Mouse (Mus musculus) testis, postnatal 14 days (tissue): ENCODE measurements around the gene Xrcc5.
A peak's percentile ranks its signal among the peaks of the same experiment; 100 is the strongest.

Experiments
- DNase-seq: peaks from one replicate; pipeline ENCODE4 v3.0.0; 2021; ENCODE audit warnings: low spot score

The Xrcc5 gene

DNA sequence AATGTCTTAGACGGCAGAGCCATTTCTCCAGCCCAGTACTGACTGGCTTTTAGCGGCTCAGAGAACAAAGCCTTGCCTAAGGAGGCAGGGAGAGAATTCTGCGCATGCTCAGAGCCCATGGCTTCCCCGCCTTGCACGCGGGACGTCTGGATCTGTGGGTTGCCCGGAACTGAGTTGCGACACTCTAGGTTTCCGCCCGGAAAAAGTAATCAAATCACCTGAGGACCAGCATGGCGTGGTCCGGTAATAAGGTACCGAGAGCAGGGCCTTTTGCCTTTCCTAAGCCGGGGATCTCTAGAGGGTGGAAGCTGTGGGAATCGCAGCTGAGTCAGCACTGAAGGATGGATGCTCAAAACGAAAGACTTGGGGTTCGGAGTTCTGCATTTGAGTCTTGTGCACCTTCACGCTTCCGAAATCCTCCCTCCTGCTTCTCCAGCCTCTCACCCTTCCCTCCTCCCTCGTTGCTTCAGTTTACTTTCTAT lies at the start of gene Xrcc5:
TSS of gene Xrcc5 (plus strand) at position 105 of the 482 bp plus-strand sequence.
- peak; percentile 93 for DNase-seq

DNA sequence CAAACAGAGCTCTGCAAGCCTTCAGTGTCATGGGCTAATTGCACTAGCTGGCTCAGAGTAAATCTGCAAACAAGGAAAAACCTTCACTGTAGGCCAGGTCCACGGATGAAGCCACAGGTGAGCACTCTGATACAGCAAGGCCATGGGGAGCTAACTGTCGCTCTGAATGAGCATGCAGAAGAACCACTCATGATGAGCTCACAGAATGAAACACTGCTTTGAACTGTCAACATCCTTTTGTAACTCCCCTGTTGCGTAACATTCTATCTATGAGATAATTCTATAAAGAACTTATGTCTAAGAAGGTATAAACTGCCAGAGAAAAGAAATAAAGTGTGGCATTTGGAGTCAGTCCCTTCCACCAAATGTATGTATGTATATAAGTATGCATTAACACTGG lies 44.1 kb upstream of the Xrcc5 start:
- no peak for DNase-seq

DNA sequence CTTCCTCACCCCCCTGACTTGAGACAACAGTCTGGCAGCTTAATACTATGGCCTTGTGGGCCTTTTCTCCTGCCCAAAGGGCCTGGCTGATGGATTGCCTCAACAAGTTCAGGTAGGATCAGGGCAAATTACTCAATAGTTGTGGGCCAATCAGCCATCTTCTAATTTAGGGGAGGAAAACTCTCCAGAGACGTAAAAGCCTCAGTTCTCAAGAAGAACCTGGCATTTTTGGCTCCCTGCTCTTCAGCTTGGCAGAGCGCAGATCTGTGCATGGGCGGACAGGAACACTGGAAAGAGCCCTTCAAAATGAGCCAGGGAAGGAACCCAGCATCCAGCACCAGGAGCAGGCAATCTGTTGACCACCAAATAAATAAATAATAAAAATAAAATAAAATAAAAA lies 29.1 kb upstream of the Xrcc5 start:
- DNase-seq: no peak

DNA sequence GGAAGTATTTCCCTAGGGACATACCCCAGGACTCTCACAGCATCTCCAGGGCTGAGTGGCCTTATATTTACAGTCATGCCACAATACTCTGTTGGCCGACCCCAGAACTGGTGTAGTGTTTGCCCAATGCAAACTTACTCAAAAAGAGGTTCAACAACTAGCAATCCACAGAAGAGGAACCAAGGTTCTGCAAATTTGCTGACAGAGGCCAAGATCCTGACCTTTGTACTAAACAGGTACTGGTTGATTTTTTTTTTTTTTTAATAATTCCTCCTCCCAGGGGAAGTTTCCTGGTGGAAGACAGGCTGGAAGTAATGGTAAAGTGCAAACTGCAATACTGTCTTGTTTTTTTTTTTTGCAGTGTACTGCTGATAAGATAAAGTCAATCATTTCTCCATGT lies 24.6 kb upstream of the Xrcc5 start:
- no peak for DNase-seq

DNA sequence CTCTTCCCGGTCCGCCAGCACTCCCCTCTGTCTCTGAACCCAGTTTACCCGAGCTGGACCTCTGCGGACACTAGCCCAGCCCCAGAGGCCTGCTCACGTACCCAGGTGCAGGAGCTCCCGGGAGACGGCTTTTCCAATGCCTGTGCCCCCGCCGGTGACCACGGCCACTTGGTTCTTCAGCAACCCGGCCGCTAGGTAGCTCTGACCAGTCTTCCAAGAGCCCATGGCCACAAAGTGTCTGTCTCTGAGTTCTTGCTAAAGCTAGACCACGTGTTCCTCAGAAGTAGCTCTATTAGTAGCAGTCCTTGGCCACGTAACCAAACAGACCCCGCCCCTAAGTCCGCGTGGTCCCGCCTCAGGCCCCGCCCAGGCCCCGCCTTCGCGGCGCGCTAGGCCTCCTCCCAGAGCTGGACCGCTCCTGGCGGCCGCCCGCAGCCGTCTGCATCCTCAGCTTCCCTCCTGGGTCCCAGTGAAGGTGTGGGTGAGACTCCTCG lies 23.2 kb upstream of the Xrcc5 start, which contains the start of the genes Pecr and Tmem169:
TSS of gene Pecr (minus strand) at position 323 of the 494 bp plus-strand sequence.
TSS of gene Tmem169 (plus strand) at position 378 of the 494 bp plus-strand sequence.
- peak; percentile 91 for DNase-seq

DNA sequence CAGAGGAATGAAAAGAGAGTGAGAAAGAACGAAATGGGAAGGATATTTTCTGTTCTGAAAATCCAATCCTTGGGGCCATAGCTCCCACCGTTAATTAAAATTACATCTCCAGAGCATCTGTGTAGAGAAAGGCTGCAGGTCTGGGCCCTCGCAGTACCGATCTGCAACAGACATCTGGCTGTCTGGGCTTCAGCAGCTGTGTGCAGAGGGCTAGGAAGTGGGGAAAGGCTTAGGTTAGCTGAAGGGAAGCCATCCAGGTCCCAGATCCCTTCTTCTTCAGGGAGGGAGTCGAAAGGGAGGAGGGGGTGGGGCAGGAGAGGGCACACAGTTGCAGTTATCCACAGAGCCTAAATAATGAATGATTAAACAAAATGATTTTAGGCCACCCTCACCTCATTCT lies 22.7 kb upstream of the Xrcc5 start:
- no peak for DNase-seq

DNA sequence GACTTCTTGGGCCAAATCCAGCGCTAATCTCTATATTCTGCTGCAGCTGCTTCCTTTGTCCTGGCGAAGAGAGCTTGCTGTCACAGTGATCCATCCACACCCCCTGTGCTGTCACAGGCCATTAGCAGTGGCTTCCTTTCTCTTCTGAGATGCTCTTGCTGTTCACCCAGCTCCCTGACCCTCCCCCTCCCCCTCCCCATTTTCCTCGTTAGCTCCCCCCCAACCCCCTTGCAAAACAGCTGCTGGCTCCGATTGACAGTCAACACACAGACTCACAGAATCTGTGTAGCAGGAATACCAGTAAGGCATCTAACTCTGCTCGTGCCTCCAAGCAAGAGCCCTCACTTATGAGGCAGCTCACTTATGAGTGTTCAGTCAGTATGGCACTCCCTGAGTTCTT lies 20.3 kb upstream of the Xrcc5 start:
- no peak for DNase-seq

DNA sequence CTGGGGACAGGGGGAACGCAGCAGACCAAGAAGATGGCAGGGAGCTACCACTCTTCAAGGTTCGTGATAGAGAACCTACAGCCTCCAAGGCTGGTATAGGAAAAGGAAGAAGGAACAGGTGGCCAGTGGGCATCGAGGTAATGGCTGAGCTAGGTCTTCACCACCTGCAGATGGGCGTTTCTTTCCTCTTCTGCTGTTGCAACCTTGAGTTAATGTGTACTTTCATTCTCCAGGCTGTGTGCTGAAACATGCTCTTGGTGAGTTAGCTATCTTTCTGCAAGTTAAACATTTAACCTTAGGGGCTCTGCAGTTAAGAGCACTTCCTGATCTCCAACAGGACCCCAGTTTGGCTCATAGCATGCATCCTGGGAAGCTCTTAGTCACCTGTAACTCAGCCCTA lies 19.3 kb upstream of the Xrcc5 start:
- DNase-seq: no peak

DNA sequence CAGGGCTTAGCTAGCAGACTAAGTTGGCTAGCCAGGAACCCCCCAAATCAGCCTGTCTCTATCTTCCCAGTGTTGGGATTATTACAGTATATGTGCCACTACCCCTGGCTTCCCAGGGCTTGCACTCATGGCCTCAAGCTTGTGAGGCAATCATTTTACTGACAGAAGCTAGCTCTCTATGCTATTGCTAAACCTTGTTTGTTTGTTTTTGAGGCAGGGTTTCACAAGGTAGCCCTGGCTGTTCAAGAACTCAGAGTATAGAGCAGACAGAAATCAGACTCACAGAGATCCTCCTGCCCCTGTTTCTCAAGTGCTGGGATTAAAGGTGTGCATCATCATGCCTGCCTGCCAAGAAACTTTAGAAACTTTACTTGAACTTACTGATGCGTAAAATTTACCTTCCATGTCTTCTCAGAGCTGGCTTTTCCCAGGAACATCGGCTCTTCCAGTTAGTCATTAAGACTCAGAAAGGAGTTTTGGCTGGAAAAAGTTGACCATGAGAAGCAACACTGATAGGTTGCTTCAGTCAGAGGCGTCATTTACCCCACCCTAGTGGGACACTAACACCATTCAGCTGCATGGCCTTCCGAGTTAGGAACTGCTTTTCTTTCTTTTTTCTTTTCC lies 18.6 kb upstream of the Xrcc5 start:
- no peak for DNase-seq

DNA sequence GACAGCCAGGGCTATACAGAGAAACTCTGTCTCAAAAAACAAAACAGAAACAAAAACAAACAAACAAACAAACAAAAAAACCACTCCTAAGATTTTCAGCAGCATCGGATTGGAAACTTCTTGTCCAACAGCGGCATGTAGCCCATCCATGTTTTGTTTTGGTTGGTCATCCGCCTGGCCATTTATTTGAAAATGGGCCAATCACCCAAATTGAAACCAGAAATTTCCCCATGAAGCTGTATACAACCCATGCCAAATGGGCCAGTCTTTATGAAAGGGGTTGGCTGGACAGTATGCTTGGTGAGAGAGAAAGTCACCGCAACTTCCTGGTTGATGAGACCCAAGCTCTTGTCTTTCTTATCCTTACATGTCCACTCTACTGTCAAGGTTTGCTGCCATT lies 16.3 kb upstream of the Xrcc5 start:
- no peak for DNase-seq

DNA sequence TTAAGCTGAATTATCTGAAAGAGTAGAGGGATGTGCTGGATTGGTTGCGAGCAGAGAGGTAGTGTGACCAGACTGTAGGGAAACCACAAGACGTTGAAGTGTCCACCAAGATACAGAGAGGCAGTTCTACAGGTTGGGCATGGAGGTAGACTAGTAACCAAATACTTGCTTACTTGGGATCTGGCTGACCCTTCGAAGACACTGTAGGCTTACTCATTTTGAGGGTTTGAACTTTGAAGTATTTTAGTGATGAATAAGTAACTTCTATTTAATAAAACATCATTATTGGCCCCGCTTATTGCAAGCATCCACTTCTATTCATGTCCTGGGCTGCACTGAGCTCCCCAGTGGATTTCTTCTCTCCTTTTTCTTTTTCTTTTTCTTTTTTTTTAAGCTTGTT lies 15.8 kb upstream of the Xrcc5 start:
- no peak for DNase-seq

DNA sequence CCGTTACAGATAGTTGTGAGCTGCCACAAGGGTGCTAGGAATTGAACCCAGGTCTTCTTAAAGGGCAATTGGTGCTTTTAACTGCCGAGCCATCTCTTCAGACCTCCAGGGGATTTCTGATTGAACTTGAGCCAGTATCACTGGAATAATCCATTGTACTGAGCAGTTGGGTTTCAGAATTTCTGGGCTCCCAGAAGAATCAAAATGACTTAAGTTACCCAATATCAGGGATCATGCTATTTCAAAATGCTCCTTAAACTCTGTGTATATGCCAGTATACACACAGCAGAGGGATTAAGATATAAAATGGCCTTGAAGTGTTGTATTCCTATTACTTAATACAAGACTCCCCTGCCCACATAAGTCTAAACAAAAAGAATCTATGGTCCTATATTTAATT lies 15.3 kb upstream of the Xrcc5 start:
- DNase-seq: no peak

DNA sequence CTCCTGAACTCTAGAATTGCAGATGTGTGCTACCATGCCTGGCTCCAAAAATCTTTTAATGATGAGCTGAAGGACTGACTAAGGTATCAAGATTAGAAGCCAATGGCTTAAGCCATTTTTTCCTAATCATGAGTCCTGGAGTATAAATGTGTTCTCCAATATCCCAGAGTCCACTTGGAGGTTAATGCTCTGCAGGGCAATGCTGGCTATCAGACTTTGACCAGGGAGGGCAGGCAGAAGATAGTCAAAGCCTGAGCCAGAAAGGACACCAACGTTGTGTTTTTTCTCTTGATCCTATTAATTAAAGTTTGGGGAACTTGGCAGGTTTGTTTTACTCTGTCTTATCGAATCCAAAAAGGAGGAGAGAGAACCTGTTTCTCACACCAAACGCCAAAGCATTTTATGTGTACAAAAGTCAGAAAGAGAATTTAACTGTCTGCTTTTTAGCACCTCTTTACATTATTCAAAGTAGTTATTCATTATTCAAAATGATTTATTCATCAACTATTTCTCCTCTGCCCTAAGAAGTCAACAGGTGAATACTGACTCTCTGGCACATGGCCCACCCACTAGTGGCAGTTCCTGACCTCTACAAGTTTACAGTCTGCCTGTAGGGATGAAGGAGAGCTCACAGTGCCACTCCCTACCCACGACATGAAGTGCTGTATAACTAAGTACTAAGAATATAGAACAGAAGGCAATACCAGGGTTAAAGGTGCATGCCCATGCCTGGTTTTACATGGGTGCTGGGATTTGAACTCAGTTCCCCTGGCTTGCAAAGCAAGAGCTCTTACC lies 13.2 kb upstream of the Xrcc5 start:
- DNase-seq: no peak

DNA sequence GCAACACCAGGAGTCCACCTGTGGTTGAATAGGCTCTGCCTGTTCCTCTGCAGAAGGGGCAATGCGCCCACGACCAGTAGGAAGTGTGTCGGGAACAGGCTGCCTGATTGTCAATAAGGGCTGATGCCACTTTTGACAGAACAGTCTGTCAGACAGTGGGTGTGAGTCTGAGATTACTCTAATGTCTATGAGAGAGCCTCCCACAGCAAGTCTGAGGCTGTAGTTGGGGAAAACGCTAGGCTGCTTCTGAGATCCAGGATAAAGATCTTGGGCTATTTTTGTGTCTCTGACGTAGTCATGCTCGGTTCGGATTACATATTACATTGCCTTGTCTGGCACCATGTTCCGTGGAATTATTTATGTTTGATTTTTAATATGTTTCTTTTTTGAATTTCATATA lies 11.5 kb upstream of the Xrcc5 start:
- DNase-seq: no peak

DNA sequence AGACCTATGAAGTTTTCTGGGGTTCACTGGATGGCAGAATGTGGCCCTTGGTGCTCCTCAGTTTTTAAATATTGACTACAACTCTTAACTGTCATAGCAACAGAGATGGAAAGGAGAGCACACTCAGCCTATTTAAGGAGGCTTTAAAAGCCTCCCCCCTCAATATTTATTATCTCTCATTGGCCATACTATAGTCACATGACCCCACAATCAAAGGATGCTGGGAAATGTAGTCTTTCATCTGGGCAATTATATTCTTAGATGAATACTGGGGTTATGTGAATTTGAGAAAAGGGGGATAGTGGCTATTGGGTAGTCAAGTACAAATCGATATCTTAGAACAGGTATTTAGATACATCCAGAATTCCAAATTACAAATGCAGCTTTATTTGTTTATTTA lies 5.4 kb upstream of the Xrcc5 start:
- no peak for DNase-seq

DNA sequence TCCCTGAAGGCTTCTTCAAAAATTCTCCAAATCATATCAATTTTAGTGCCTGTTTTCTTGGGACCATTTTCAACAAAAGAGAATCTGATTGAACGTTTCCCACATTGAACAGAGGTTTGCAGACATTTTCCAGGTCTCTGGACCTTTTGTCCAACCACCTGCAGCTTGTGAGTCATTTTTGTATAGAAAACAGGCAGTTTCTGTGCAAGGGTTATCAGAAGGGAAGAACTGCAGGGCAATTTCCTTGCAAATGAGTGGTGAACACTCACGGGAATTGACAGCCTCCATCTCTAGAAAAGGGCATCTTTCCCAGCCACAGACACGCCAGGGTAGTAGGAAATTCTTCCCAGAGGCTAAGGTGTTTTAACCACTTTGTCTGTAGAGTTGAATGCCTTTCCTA lies 980 bp upstream of the Xrcc5 start:
- DNase-seq: no peak

DNA sequence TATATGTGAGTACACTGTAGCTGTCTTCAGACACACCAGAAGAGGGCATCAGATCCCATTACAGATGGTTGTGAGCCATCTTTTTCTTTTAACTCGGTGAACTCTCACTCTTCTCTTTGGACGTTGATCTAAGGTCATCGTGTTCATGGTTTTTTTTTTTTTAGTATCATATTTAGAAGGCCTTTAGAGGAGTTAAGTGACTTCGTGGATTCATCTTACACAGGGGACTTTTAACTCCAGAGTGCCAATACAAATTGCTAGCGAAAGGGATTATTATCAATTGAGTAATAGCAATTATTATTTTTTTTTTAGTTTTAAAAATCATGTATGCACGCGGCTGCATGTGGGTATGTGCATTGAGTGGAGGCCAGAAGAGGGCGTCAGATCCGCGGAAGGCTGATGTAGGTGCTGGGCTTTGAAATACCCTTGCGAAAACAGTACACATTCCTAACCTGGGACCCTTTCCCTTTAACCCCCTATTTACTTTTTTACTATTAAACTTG lies 491 bp upstream of the Xrcc5 start:
- DNase-seq: peak; percentile 24

DNA sequence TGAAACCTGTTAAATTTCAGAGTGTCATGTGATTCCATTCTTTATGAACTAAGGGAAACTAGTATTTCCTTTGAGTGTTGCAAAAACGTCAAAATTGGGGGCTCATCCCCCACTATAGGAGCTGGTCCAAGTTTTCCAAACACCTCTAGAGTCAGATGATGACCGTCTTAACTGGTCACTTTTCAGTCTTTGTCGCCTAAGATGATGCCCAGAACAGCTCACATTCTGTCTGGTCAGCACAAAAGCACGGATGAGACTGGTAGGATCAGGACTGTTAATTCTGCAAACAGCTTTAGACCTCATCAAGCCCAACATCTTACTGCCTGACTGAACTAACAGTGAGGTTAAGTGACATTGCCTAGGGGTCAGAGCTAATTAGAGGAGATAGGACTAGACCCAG lies 1.7 kb downstream of the Xrcc5 start:
- DNase-seq: no peak

DNA sequence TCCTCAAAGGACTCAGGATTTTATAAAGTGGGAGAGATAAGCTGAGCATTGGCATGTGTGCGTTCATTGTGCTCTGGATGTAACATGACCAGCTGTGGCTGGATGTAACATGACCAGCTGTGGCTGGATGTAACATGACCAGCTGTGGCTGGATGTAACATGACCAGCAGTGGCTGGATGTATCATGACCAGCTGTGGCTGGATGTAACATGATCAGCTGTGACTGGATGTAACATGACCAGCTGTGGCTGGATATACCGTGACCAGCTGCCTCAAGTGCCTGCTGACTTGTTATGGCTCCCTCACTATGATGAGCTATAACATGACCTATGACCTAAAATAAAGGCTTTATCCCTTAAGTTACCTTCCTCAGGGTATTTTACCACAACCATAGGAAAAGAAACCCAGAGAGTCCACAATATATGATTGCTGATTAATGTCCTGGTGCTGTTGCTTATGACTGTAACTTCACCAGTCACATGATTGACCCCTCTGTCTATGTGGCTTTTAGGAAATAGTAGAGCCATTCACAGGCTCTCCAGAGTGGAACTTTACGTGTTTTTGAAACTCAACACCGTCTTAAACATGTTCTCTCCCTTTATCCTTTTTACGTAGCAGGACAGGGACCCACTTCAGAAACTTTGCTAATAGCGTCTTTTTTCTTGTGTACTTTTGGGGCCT lies 2.7 kb downstream of the Xrcc5 start:
- no peak for DNase-seq

DNA sequence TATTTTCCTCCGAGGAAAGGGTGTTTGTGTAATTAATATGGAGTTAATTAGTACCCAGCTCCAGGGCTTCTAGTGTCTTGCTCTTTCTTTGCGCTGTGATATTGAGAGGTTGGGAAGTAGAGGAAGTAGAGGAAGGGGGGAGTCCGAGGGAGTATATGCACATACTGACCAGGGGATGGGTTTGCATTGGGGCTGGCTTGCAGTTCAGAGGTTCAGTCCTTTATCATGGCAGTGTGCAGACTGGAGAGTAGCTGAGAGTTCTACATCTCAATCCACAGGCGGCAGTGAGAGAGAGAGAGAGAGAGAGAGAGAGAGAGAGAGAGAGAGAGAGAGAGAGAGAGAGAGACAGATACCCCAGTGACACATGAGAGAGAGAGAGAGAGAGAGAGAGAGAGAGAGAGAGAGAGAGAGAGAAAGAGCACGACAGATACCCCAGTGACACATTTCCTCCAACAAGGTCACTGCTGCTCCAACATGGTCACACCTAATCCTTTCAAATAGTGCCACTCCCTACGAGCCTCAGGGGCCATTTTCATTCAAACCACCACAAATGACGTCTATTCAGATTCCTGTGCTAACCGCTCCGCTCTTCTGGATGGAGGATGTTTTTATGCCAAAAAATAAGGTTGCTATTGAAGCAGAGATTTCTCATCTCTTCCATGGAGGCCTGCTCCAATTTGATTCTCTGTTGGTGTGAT lies 5.6 kb downstream of the Xrcc5 start:
- DNase-seq: no peak

DNA sequence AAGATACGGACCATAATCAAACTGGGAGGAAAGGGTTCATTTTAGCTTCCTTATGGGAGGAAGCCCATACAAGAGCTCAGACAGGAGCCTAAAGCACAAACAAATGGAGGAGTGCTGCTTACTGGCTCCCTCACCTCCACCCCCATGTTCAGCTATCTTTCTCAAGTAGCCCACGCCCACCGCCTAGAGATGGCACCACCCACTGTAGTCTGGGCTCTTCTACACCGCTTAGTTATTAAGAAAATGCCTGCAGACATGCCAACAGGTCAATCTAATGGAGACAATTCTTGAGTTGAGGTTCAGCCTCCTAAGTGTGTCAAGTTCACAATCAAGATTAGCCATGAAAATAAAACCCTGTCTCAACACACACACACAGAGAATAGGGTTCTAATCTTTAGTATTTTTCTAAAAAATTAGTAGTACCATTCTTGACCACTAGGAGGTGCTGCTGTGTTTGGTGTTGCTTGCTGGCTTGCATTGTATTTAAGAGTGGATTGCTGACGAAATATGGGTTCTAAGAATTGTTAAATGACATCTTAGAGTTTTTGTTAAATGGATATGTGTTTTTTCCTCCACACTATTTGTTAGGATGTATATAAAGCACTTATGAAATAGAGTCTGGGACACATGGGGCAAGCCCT lies 6.3 kb downstream of the Xrcc5 start:
- no peak for DNase-seq

DNA sequence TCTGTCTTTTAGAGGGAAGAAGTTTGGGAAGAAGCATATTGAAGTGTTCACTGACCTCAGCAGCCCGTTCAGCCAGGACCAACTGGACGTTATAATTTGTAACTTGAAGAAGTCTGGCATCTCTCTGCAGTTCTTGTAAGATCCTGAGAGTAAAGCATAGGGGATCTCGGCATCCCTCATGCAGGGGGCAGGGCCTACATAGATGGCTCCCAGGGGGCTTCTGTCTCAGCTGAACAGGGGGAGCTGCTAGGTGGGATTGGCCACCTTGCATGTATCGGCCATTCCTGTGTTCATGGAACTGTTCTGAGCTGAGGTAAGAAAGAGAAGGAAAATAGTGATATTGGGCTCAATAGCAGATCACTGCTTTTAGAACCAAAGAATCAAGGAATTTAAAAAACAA lies 8.2 kb downstream of the Xrcc5 start:
- no peak for DNase-seq
